Mouse (Mus musculus) myocyte (in vitro differentiated cells): ENCODE results near the gene Fam83d. TPM values are rescaled to one million over a fixed set of nuclear protein-coding genes. Genes with fewer than 3 reads are reported as not detected.

ENCODE experiments used
- H3K27me3 ChIP-seq: one replicate; pipeline ENCODE4 v1.6.1; 2011; ENCODE audit not compliant: control insufficient read depth, insufficient read depth, insufficient read length
- H3K36me3 ChIP-seq: one replicate; pipeline ENCODE4 v1.6.1; 2011; ENCODE audit not compliant: control insufficient read depth, insufficient read depth
- H3K4me2 ChIP-seq: one replicate; pipeline ENCODE4 v1.6.1; 2011; ENCODE audit warnings: low read depth, control low read depth
- H3K4me3 ChIP-seq: one replicate; pipeline ENCODE4 v1.5.1; 2011; ENCODE audit warnings: mild to moderate bottlenecking, control low read depth, moderate library complexity
- H3K79me2 ChIP-seq: one replicate; pipeline ENCODE4 v1.6.1; 2011; ENCODE audit not compliant: control insufficient read depth, insufficient read depth
- H3ac ChIP-seq: one replicate; pipeline ENCODE4 v1.6.1; 2011; ENCODE audit not compliant: control insufficient read depth, insufficient read length
- CEBPB ChIP-seq: IDR thresholded peaks from 2 replicates; pipeline ENCODE4 v1.6.1; 2011; ENCODE audit warnings: mild to moderate bottlenecking, moderate library complexity; ENCODE audit not compliant: poor library complexity, insufficient read depth, severe bottlenecking
- E2F4 ChIP-seq: IDR thresholded peaks from one replicate; pipeline ENCODE4 v1.6.1; 2011; ENCODE audit warnings: mild to moderate bottlenecking, control low read depth, moderate library complexity; ENCODE audit not compliant: insufficient read depth
- MAX ChIP-seq: IDR thresholded peaks from one replicate; pipeline ENCODE4 v1.6.1; 2011; ENCODE audit warnings: low read depth, mild to moderate bottlenecking, control low read depth
- MYOD1 ChIP-seq, 3 experiments: IDR thresholded peaks; one replicate each; pipeline ENCODE4 v1.6.1; 2011; ENCODE audit warnings: control low read depth in 2 of 3, low read depth in 2 of 3, mild to moderate bottlenecking in 2 of 3, moderate library complexity in 1 of 3; ENCODE audit not compliant: insufficient read length in 2 of 3, control insufficient read depth in 1 of 3
- MYOG ChIP-seq, 3 experiments: IDR thresholded peaks; one replicate each; pipeline ENCODE4 v1.6.1; 2011; ENCODE audit warnings: control low read depth in 2 of 3, low read depth in 2 of 3, mild to moderate bottlenecking in 2 of 3; ENCODE audit not compliant: insufficient read length in 2 of 3, control insufficient read depth in 1 of 3, insufficient read depth in 1 of 3
- POLR2A ChIP-seq: IDR thresholded peaks from one replicate; pipeline ENCODE4 v1.6.1; 2011; ENCODE audit warnings: low read depth, mild to moderate bottlenecking, control low read depth, moderate library complexity; ENCODE audit not compliant: insufficient read length
- POLR2AphosphoS2 ChIP-seq: IDR thresholded peaks from one replicate; pipeline ENCODE4 v1.6.1; 2011; ENCODE audit warnings: low read depth, control low read depth; ENCODE audit not compliant: insufficient read length
- REST ChIP-seq: IDR thresholded peaks from one replicate; pipeline ENCODE4 v1.6.1; 2011; ENCODE audit warnings: mild to moderate bottlenecking, control low read depth, moderate library complexity; ENCODE audit not compliant: insufficient read depth, insufficient read length
- SRF ChIP-seq: IDR thresholded peaks from one replicate; pipeline ENCODE4 v1.6.1; 2011; ENCODE audit warnings: low read depth; ENCODE audit not compliant: control insufficient read depth, insufficient read length
- TCF12 ChIP-seq: IDR thresholded peaks from one replicate; pipeline ENCODE4 v1.6.1; 2011; ENCODE audit warnings: mild to moderate bottlenecking, control low read depth; ENCODE audit not compliant: poor library complexity, insufficient read depth, severe bottlenecking
- TCF3 ChIP-seq: IDR thresholded peaks from one replicate; pipeline ENCODE4 v1.6.1; 2011; ENCODE audit warnings: low read depth, control low read depth; ENCODE audit not compliant: insufficient read length
- USF1 ChIP-seq: IDR thresholded peaks from one replicate; pipeline ENCODE4 v1.6.1; 2011; ENCODE audit warnings: low read depth, mild to moderate bottlenecking, control low read depth, moderate library complexity
- polyA plus RNA-seq: library from polyadenylated mRNA; unstranded; fragments of >200 nt; fragmentation: generic; extraction: Trizol; gene quantifications from one replicate; pipeline ENCODE4 v1.2.1, GENCODE M21; 2012; ENCODE audit warnings: missing spikeins

The Fam83d gene
- polyA plus RNA-seq, 1 experiment = 7.2 TPM

GRCm38 (mm10) chr2:158742431-158742830, 25.5 kb upstream of the Fam83d start:
- Histone ChIP-seq H3K79me2 (no peaks in the 10 kb centered on the region), H3K27me3 (no peaks in the 10 kb centered on the region), H3K4me3 (no peak overlapping the region), H3K4me2 (no peak overlapping the region), H3K36me3 (no peaks in the 10 kb centered on the region), H3ac (no peak overlapping the region)
- no peak for TF ChIP-seq E2F4

DNA sequence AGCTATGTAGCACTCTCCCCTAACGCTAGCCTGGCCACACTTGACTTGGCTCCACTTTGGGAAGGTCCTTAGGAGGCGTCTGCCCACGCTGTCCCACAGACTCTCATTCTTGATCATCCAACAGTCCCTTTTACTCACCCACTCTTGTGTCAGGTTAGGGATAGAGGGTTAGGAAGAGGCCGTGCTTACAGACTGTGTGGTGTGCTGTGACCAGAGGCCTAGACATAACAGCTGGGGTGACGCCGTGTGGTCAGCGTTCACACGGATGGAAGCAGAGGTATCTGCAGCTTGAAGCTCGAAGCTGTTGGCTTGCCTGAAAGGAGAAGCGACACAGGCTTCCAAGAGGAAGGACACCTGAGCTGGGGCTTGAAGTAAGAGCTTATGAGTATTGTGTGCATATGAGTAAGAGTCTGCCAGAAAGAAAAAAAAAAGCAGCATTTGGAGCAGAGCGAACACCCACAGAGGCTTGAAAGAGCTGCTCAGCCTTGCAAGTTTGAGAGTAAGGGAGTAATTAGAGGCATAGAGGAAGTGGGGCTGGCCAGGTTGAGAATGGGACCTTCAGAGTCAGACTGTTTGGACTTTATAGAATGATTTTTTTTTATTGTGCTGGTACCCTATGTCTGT, 24.3 kb upstream of the Fam83d start:
- Histone ChIP-seq H3K4me2 (no peak overlapping the region), H3K36me3 (no peaks in the 10 kb centered on the region), H3K79me2 (no peaks in the 10 kb centered on the region), H3K27me3 (no peaks in the 10 kb centered on the region), H3ac (no peak overlapping the region), H3K4me3 (no peak overlapping the region)
- TF ChIP-seq MAX (no peak), MYOD1 (IDR thresholded peaks at IDR 0.05; ENCODE audit: control insufficient read depth in 1 of 3, insufficient read length in 2 of 3, low read depth in 2 of 3) (no peak), POLR2AphosphoS2 (no peak), REST (no peak), USF1 (no peak), TCF12 (no peak)

- Histone ChIP-seq H3ac (no peak overlapping the region), H3K36me3 (no peaks in the 10 kb centered on the region), H3K4me3 (no peak overlapping the region), H3K4me2 (no peak overlapping the region), H3K79me2 (no peaks in the 10 kb centered on the region), H3K27me3 (no peaks in the 10 kb centered on the region)
- TF ChIP-seq TCF3 (no peak), CEBPB (no peak), REST (no peak), USF1 (no peak), POLR2AphosphoS2 (no peak), POLR2A (no peak), MYOD1 (IDR thresholded peaks at IDR 0.05; ENCODE audit: control insufficient read depth in 1 of 3, insufficient read length in 2 of 3, low read depth in 2 of 3) (no peak), E2F4 (no peak), SRF (no peak), MAX (no peak), MYOG (IDR thresholded peaks at IDR 0.05; ENCODE audit: control insufficient read depth in 1 of 3, insufficient read depth in 1 of 3, insufficient read length in 2 of 3, low read depth in 2 of 3) (no peak), TCF12 (no peak)
Observed at GRCm38 (mm10) chr2:158745049-158745482, 22.8 kb upstream of the Fam83d start.

DNA sequence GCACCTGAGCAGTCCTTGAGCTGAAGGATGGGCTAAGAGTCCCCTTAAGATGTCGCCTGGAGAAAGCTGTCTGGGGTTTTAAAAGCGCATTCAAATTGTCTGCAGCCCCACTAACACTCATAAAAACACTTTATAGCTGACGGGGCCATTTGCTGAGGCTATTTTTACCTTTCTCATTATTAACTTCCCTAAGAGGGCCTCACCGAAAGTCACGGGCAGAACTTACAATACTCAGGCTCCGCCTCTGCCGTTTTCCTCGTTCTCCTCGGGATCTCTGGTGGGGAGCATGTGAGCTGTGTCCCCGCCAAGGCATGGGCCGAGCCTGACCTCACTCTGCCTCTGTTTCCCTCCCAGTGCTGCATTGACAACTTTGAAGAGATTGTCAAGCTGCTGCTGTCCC, 21.7 kb upstream of the Fam83d start:
- Histone ChIP-seq H3ac (no peak overlapping the region), H3K79me2 (no peaks in the 10 kb centered on the region), H3K4me2 (no peak overlapping the region), H3K36me3 (no peaks in the 10 kb centered on the region), H3K4me3 (no peak overlapping the region), H3K27me3 (peaks cover 7% of the 10 kb centered on the region)
- TF ChIP-seq POLR2AphosphoS2 = no peak
- no peak for TF ChIP-seq MYOG (IDR thresholded peaks at IDR 0.05; ENCODE audit: control insufficient read depth in 1 of 3, insufficient read depth in 1 of 3, insufficient read length in 2 of 3, low read depth in 2 of 3)
- TF ChIP-seq TCF12 = no peak
- TF ChIP-seq POLR2A = no peak
- no peak for TF ChIP-seq E2F4
- TF ChIP-seq REST = no peak
- no peak for TF ChIP-seq TCF3
- TF ChIP-seq CEBPB = no peak
- TF ChIP-seq MYOD1 (IDR thresholded peaks at IDR 0.05; ENCODE audit: control insufficient read depth in 1 of 3, insufficient read length in 2 of 3, low read depth in 2 of 3) = no peak
- TF ChIP-seq MAX = no peak
- no peak for TF ChIP-seq USF1
- TF ChIP-seq SRF = no peak

DNA sequence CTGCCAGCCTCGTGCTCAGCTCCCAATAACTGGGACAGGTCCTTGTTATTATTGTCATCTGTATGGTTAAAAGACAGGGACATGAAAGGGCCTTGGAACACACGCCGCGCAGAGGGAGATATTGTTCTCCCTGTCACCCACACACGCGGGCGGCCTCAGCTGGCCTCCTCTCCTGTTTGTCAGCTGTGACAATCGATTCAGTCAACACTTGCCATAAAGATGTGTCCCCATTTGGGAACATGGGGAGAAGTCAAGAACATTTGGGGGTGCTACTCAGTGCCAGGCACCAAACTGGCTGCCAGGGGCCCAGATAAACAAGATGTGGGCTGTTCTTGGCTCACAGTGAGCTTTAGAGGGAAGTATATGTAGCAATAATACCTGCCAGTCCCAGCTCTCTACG, 18.5 kb upstream of the Fam83d start:
- Histone ChIP-seq H3K4me2 (no peak overlapping the region), H3K79me2 (no peaks in the 10 kb centered on the region), H3K36me3 (no peaks in the 10 kb centered on the region), H3ac (no peak overlapping the region), H3K27me3 (peaks cover 21% of the 10 kb centered on the region), H3K4me3 (no peak overlapping the region)
- TF ChIP-seq POLR2AphosphoS2 = no peak
- TF ChIP-seq REST = no peak
- TF ChIP-seq USF1 = no peak
- TF ChIP-seq E2F4 = no peak

- H3K27me3 ChIP-seq = peaks cover 26% of the 10 kb centered on the region
- no peaks in the 10 kb centered on the region for H3K36me3 ChIP-seq
Observed at GRCm38 (mm10) chr2:158760231-158760630, 7.7 kb upstream of the Fam83d start.

More at GRCm38 (mm10) chr2:158760231-158760630, 7.7 kb upstream of the Fam83d start:
- H3ac ChIP-seq = no peak overlapping the region
- no peak for TF ChIP-seq E2F4
- no peak for TF ChIP-seq POLR2A
- TF ChIP-seq SRF = no peak
- TF ChIP-seq CEBPB = no peak
- no peak for TF ChIP-seq POLR2AphosphoS2
- TF ChIP-seq USF1 = no peak
- no peak for TF ChIP-seq REST
- TF ChIP-seq MYOG (IDR thresholded peaks at IDR 0.05; ENCODE audit: control insufficient read depth in 1 of 3, insufficient read depth in 1 of 3, insufficient read length in 2 of 3, low read depth in 2 of 3) = no peak
- no peak for TF ChIP-seq TCF12
- no peak for TF ChIP-seq MAX
- no peak for TF ChIP-seq MYOD1 (IDR thresholded peaks at IDR 0.05; ENCODE audit: control insufficient read depth in 1 of 3, insufficient read length in 2 of 3, low read depth in 2 of 3)
- TF ChIP-seq TCF3 = no peak
- no peak overlapping the region for H3K4me3 ChIP-seq
- no peaks in the 10 kb centered on the region for H3K79me2 ChIP-seq
- no peak overlapping the region for H3K4me2 ChIP-seq
